In the genomic region with DNA sequence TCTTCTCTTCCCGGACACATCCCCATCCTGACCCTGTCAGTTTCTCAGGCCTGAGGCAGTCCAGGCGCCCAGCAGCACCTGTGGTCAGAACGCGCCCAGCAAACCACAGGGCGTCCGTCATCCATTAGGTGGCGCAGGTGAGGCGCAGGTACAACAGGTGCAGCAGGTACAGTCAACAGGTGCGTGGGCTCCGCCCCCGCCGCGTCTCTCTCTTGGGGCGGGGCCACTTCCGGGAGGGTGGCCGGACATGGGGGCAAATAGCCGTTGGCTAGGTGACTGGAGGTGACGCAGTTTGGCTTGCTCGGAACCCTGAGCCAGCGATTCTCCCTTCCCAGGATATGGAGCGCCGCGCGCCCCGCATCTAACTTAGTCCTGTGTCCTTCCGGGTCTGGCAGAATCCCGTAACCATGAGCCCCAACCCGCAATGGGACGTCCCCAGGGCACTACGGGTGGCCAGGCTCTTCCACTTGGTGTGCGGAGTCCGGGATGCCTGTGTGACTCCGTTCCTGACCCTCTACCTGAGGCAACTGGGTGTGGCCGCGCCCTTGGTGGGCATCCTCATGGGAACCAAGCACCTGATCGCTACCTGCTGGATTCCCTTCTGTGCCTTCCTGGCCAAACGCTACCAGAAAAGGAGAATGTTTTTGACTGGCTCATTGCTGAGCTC, we compare ENCODE assay signal across 8 mouse cellular contexts. TPM values are rescaled to one million over a fixed set of nuclear protein-coding genes. Genes with fewer than 3 reads are reported as not detected.
DNase-seq lines count a peak whose midpoint lies in the region; ATAC-seq and TF ChIP-seq lines count a peak whose summit lies in the region.

TSS of gene Mfsd6l (plus strand) at position 269 of the 667 bp plus-strand sequence.

- H3K36me3 ChIP-seq in hindbrain, embryonic 15.5 days = no peaks in the 10 kb centered on the region
- H3K36me3 ChIP-seq in liver, adult 2 months (ENCODE audit: control insufficient read depth, insufficient read depth, low read length) = no peaks in the 10 kb centered on the region

- peak within 1 kb of the TSS; percentile 25 for H3K4me3 ChIP-seq in hindbrain, embryonic 15.5 days
- H3K4me3 ChIP-seq in liver, adult 2 months (ENCODE audit: insufficient read depth, low read depth, low read length) = peak within 1 kb of the TSS; percentile 40; the same call in 1 of the 2 replicates

- peak within 1 kb of the TSS; percentile 48 for H3K4me2 ChIP-seq in hindbrain, embryonic 15.5 days

- H3K27ac ChIP-seq in hindbrain, embryonic 15.5 days (replicated peaks) = no peak within 1 kb of the TSS
- no peak within 1 kb of the TSS for H3K27ac ChIP-seq in liver, adult 2 months (replicated peaks; ENCODE audit: insufficient read depth, low read depth, low read length)

- intact Hi-C loops in gastrocnemius, postnatal 36 days (cut with DNase I) = no loop called here

- H3K9ac ChIP-seq in hindbrain, embryonic 15.5 days = no peak within 1 kb of the TSS
- H3K9ac ChIP-seq in liver, adult 2 months (ENCODE audit: low read depth, low read length) = no peak within 1 kb of the TSS

- ATAC-seq in hindbrain, embryonic 15.5 days (ENCODE audit: low FRiP score, low read depth) = no peak
- ATAC-seq in inflammation-experienced regulatory T-cells, adult 6 months = no peak

- no peaks in the 10 kb centered on the region for H3K9me3 ChIP-seq in hindbrain, embryonic 15.5 days

- H3K4me1 ChIP-seq in hindbrain, embryonic 15.5 days (replicated peaks) = peaks cover 3% of the 10 kb centered on the region
- H3K4me1 ChIP-seq in liver, adult 2 months (ENCODE audit: control insufficient read depth, insufficient read depth, low read length) = no peaks in the 10 kb centered on the region

- peak; percentile 45 for TF ChIP-seq CTCF in liver, adult 2 months (IDR thresholded peaks at IDR 0.05; ENCODE audit: low read depth, low read length)

- no peaks in the 10 kb centered on the region for H3K27me3 ChIP-seq in hindbrain, embryonic 15.5 days
- H3K27me3 ChIP-seq in liver, adult 2 months (ENCODE audit: control insufficient read depth, insufficient read depth, low read length) = 0 out of 2 replicates have a peak, but pooled peaks cover 3% of the 10 kb centered on the region

- DNase-seq in thymus, postnatal 4 days = peak; percentile 33
- DNase-seq in thymus, postnatal 36 days = no peak
- no peak for DNase-seq in liver, adult 2 months (ENCODE audit: extremely low read depth, low read depth, low spot score)
- DNase-seq in ovary, postnatal 14 days (ENCODE audit: low spot score) = peak; percentile 49
- DNase-seq in gastrocnemius, postnatal 36 days = no peak
- no peak for DNase-seq in right cerebral cortex, postnatal 25 days

- TF ChIP-seq POLR2A in liver, adult 2 months (IDR thresholded peaks at IDR 0.05; ENCODE audit: extremely low read depth, insufficient read depth, low read length) = no peak

- 9% methylated on average over 37 of the region's 37 CpGs for WGBS in hindbrain, embryonic 15.5 days
- 13% methylated on average over 37 of the region's 37 CpGs for WGBS in liver, adult 2 months

- no peaks in the 10 kb centered on the region for H3K79me2 ChIP-seq in liver, adult 2 months (ENCODE audit: control insufficient read depth, insufficient read depth, low read length)

RNA-seq across cellular contexts. Expression of gene Mfsd6l, which starts in this region (rescaled TPM):
- polyA plus RNA-seq in hindbrain, embryonic 15.5 days (2015; fragmentation: Nextera tagmentation; extraction: Ambion mirVana) = not detected in 2 replicates
- total RNA-seq in liver, adult 2 months (2014; rRNA removed) = not detected in 2 replicates
- polyA plus RNA-seq in liver, adult 2 months (2012; rRNA removed) = 0.06 and 0.07 TPM in 2 replicates
- total RNA-seq in gastrocnemius, postnatal 36 days (2021) = not detected
- not detected for polyA plus RNA-seq in inflammation-experienced regulatory T-cells, adult 6 months (2017; shearing (Covaris generic))

Comparison
In these comparisons a context has a peak if more than half of its experiments do, and no peak if none do; other contexts are left out.
1. DNase-seq: peak in thymus, postnatal 4 days (single experiment) and ovary, postnatal 14 days (single experiment); none in thymus, postnatal 36 days (0 of 2), liver, adult 2 months (single experiment), gastrocnemius, postnatal 36 days (0 of 2) and right cerebral cortex, postnatal 25 days (single experiment).